Mouse (Mus musculus) adrenal gland, postnatal 4 days (tissue): ENCODE measurements around the gene Esyt3. TPM values are rescaled to one million over a fixed set of nuclear protein-coding genes. Genes with fewer than 3 reads are reported as not detected.
A peak's percentile ranks its signal among the peaks of the same experiment; 100 is the strongest.

Experiments
- DNase-seq, 2 experiments: peaks; one replicate each; pipeline ENCODE4 v3.0.0; 2021 to 2022; ENCODE audit warnings: low spot score in 2 of 2, mixed read lengths in 2 of 2
- long read RNA-seq, 2 experiments: library from polyadenylated mRNA; stranded (forward); transcript quantifications; one replicate each; pipeline ENCODE4 v2.0.0; 2021
- total RNA-seq, 2 experiments: library from RNA; stranded (reverse); gene quantifications; 2 replicates each; pipeline ENCODE4 v1.2.3; 2021

The Esyt3 gene
- 1 to 10 TPM in 1 of 2 experiments, under 1 TPM in 1; 0.59 to 1.2 TPM for total RNA-seq
- long read RNA-seq, experiment 1 = 0 reads
- long read RNA-seq, experiment 2, full-length matches to known transcripts = 1 of 1 reads
- long read RNA-seq, experiment 2, partial matches to known transcripts = 0 of 1 reads
- long read RNA-seq, experiment 2, other reads (novel, unspliced or antisense) = 0 of 1 reads

GRCm38 (mm10) chr9:99357921-99358692 lies at the start of gene Esyt3:
Esyt3 (minus strand) TSS chr9:99358557.
- DNase-seq = no peak

GRCm38 (mm10) chr9:99401288-99401974 lies 43.1 kb upstream of the Esyt3 start:
- no peak for DNase-seq

GRCm38 (mm10) chr9:99400781-99401180 lies 42.4 kb upstream of the Esyt3 start:
- no peak for DNase-seq

GRCm38 (mm10) chr9:99397056-99397815 lies 38.9 kb upstream of the Esyt3 start:
- DNase-seq = no peak

- DNase-seq = peak in 1 of 2 experiments; percentile 32
These were observed 36.0 kb upstream of the Esyt3 start for GRCm38 (mm10) chr9:99394366-99394765.

- no peak for DNase-seq
These were observed 34.8 kb upstream of the Esyt3 start for GRCm38 (mm10) chr9:99393146-99393545.

- DNase-seq = no peak
These were observed 33.2 kb upstream of the Esyt3 start for GRCm38 (mm10) chr9:99391557-99391956.

GRCm38 (mm10) chr9:99390716-99391115 lies 32.4 kb upstream of the Esyt3 start:
- DNase-seq = no peak

GRCm38 (mm10) chr9:99390201-99390600 lies 31.8 kb upstream of the Esyt3 start:
- DNase-seq = no peak

- DNase-seq = no peak
These were observed 31.1 kb upstream of the Esyt3 start for GRCm38 (mm10) chr9:99389506-99389905.

- no peak for DNase-seq
These were observed 30.5 kb upstream of the Esyt3 start for GRCm38 (mm10) chr9:99388856-99389255.

- no peak for DNase-seq
These were observed 29.7 kb upstream of the Esyt3 start for GRCm38 (mm10) chr9:99388078-99388477.

- DNase-seq = no peak
These were observed 24.2 kb upstream of the Esyt3 start for GRCm38 (mm10) chr9:99382556-99382955.

GRCm38 (mm10) chr9:99379194-99379593 lies 20.8 kb upstream of the Esyt3 start:
- no peak for DNase-seq

- DNase-seq = peak in 1 of 2 experiments; percentile 35
These were observed 18.4 kb upstream of the Esyt3 start for GRCm38 (mm10) chr9:99376591-99377418.

GRCm38 (mm10) chr9:99368431-99368830 lies 10.1 kb upstream of the Esyt3 start:
- DNase-seq = no peak

GRCm38 (mm10) chr9:99365906-99366305 lies 7.5 kb upstream of the Esyt3 start:
- no peak for DNase-seq

GRCm38 (mm10) chr9:99363076-99363475 lies 4.7 kb upstream of the Esyt3 start:
- DNase-seq = no peak

- no peak for DNase-seq
These were observed 3.6 kb upstream of the Esyt3 start for GRCm38 (mm10) chr9:99361946-99362345.

- no peak for DNase-seq
These were observed 655 bp upstream of the Esyt3 start for GRCm38 (mm10) chr9:99359012-99359411.

GRCm38 (mm10) chr9:99357561-99357920 lies 816 bp downstream of the Esyt3 start:
- no peak for DNase-seq
